Mouse (Mus musculus): ENCODE measurements around the gene Zwilch. TPM values are rescaled to one million over a fixed set of nuclear protein-coding genes. Genes with fewer than 3 reads are reported as not detected.
"Not testable (repeated sequence)": the region's sequence is repeated elsewhere in the genome, so short reads cannot be mapped to it uniquely, and the experiment has no call there.

The Zwilch gene
- polyA plus RNA-seq, 1 experiment from 2014 or later, result 24.3 TPM

DNA sequence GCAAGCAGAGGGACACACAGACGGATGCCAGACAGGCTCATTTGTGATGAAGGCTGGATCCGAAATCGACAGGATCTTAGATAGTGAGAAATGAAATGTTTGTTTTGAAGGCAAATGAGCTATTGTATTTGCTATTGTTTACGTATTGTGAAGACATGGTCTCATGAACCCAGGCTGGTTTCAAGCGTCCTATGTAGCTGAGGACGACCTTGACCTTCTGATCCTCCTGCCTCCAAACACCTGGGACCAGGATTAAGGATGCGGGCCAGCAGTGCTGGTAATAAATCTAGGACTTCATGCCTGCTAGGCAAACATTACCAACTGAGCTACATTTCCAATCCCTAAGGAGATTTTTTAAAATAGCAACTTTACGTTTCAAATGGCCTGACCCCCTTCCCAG lies 24.6 kb upstream of the Zwilch start:
- 0 out of 2 replicates have a peak, but pooled peaks cover 4% of the 10 kb centered on the region for H3K4me1 ChIP-seq (ENCODE audit: control insufficient read depth, insufficient read depth, low read length)
- H3K27ac ChIP-seq (ENCODE audit: low read depth, low read length), result no peak overlapping the region
- WGBS (ENCODE audit: insufficient replicate concordance), result 87% methylated on average over 8 of the region's 8 CpGs
- H3K36me3 ChIP-seq (ENCODE audit: control insufficient read depth, insufficient read depth, low read length), result peaks cover 4% of the 10 kb centered on the region; the same call in 1 of the 2 replicates
- H3K4me2 ChIP-seq, result no peak overlapping the region
- no peak overlapping the region for H3K9ac ChIP-seq (ENCODE audit: low read depth, low read length)
- H3K9me3 ChIP-seq (replicated peaks; ENCODE audit: control insufficient read depth, low read length), result no peaks in the 10 kb centered on the region
- ATAC-seq (replicated peaks; ENCODE audit: insufficient number of reproducible peaks, low FRiP score, low TSS enrichment), result no peak
- no peaks in the 10 kb centered on the region for H3K27me3 ChIP-seq (ENCODE audit: control insufficient read depth, insufficient read depth, low read length)
- H3K4me3 ChIP-seq (ENCODE audit: low read depth, low read length), result no peak overlapping the region

DNA sequence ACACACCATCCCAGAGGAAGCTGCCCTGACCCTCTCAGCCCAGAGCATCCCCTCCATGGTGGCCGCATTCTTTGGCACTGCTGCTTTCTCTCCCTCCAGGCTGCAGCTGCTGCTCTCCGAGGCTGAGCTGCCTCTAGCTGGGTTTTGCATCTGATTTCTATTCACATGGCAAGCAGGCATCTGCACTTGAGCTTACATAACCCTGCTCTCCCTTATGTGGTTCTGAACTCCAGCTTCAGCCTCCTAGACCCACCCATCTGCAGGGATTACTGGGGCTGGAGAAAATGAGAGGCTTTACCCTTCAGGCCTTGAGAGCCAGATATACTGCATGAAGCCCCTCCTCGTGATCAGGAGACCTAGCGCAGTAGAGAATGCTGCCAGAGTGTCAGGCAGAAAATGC lies 22.6 kb upstream of the Zwilch start:
- H3K9ac ChIP-seq (ENCODE audit: low read depth, low read length), result no peak overlapping the region
- H3K27ac ChIP-seq (ENCODE audit: low read depth, low read length), result peak overlapping the region; percentile 22; the same call in 1 of the 2 replicates
- no peak overlapping the region for H3K4me2 ChIP-seq
- H3K9me3 ChIP-seq (replicated peaks; ENCODE audit: control insufficient read depth, low read length), result no peaks in the 10 kb centered on the region
- 62% methylated on average over 4 of the region's 4 CpGs for WGBS (ENCODE audit: insufficient replicate concordance)
- H3K4me3 ChIP-seq (ENCODE audit: low read depth, low read length), result no peak overlapping the region
- no peaks in the 10 kb centered on the region for H3K27me3 ChIP-seq (ENCODE audit: control insufficient read depth, insufficient read depth, low read length)
- peaks cover 10% of the 10 kb centered on the region; the same call in 1 of the 2 replicates for H3K36me3 ChIP-seq (ENCODE audit: control insufficient read depth, insufficient read depth, low read length)
- ATAC-seq (replicated peaks; ENCODE audit: insufficient number of reproducible peaks, low FRiP score, low TSS enrichment), result no peak
- H3K4me1 ChIP-seq (ENCODE audit: control insufficient read depth, insufficient read depth, low read length), result 0 out of 2 replicates have a peak, but pooled peaks cover 4% of the 10 kb centered on the region

DNA sequence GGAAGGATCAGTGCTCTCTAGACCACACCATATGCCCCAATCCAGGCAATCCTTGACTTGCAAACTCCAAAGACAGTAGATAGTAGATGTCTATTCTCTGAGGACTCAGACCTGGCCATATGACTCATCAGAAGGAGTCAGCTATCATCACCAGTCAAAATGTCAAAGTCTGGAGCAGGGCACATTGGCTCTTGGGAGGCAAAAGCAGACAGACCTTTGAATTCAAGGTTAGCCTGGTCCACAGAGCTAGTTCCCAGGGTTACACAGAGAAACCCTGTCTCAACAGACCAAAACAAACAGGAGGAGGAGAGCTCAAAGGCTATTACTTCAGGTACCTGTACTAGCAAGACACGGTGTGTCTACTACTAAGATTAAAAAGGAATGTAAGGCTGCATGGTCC lies 21.0 kb upstream of the Zwilch start:
- H3K4me1 ChIP-seq (ENCODE audit: control insufficient read depth, insufficient read depth, low read length), result 0 out of 2 replicates have a peak, but pooled peaks cover 4% of the 10 kb centered on the region
- H3K27me3 ChIP-seq (ENCODE audit: control insufficient read depth, insufficient read depth, low read length), result no peaks in the 10 kb centered on the region
- no peak overlapping the region for H3K27ac ChIP-seq (ENCODE audit: low read depth, low read length)
- H3K9ac ChIP-seq (ENCODE audit: low read depth, low read length), result no peak overlapping the region
- no peak overlapping the region for H3K4me2 ChIP-seq
- ATAC-seq (replicated peaks; ENCODE audit: insufficient number of reproducible peaks, low FRiP score, low TSS enrichment), result no peak
- peaks cover 19% of the 10 kb centered on the region for H3K36me3 ChIP-seq (ENCODE audit: control insufficient read depth, insufficient read depth, low read length)
- H3K4me3 ChIP-seq (ENCODE audit: low read depth, low read length), result no peak overlapping the region
- WGBS (ENCODE audit: insufficient replicate concordance), result 90% methylated on average over 1 of the region's 1 CpGs
- no peaks in the 10 kb centered on the region for H3K9me3 ChIP-seq (replicated peaks; ENCODE audit: control insufficient read depth, low read length)

DNA sequence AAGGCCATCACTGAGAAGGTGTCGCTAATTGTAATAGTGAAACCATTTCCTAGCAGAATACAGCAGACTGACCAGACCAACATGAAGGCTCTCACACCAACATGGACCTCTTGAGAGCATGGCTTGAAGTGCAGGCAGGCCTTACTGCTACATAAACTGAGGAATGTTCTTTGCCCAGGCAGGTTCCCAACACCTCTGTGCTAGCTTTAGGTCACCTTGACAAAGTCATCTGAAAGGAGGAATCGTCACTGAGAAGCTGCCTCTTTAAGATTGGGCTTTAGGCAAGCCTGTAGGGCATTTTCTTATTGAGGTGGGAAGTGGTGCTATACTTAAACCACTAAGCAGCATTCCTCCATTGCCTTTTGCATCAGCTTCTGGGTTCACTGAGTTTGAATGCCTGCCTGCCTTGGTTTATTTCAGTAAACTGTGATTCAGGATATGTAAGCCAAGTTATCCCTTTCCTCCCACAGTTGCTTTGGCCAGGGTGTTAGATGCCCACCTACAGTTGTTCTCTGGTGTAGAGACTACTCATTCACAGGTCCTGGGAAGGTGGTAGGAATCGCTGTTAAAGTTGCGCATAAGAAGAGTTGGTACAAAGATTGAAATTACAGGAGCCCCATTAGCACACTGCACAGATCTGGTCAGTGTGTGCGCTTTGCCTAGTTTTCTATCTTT lies 11.4 kb upstream of the Zwilch start:
- Histone ChIP-seq H3K4me1 (ENCODE audit: control insufficient read depth, insufficient read depth, low read length) (peaks cover 7% of the 10 kb centered on the region), H3K9me3 (replicated peaks; ENCODE audit: control insufficient read depth, low read length) (no peaks in the 10 kb centered on the region)
- ATAC-seq (replicated peaks; ENCODE audit: insufficient number of reproducible peaks, low FRiP score, low TSS enrichment), result no peak

DNA sequence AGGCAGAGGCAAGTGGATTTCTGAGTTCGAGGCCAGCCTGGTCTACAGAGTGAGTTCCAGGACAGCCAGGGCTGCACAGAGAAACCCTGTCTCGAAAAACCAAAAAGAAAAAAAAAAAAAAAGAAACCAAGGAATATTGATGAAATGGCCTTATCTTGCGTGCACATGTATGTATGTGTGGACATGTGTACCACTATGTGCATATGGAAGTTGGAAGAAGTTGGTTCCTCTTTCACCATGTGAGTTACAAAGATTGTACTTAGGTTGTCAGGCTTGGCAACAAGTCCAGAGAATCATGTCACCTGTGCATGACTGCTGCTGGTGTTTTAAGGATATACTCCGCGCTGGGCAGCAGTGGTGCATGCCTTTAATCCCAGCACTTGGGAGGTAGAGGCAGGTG lies 10.4 kb upstream of the Zwilch start:
- H3K4me1 ChIP-seq (ENCODE audit: control insufficient read depth, insufficient read depth, low read length); H3K4me2 ChIP-seq; ATAC-seq (replicated peaks; ENCODE audit: insufficient number of reproducible peaks, low FRiP score, low TSS enrichment); H3K27me3 ChIP-seq (ENCODE audit: control insufficient read depth, insufficient read depth, low read length); H3K27ac ChIP-seq (ENCODE audit: low read depth, low read length); H3K9ac ChIP-seq (ENCODE audit: low read depth, low read length); H3K9me3 ChIP-seq (replicated peaks; ENCODE audit: control insufficient read depth, low read length); H3K4me3 ChIP-seq (ENCODE audit: low read depth, low read length): not testable (repeated sequence)
- WGBS (ENCODE audit: insufficient replicate concordance), result 88% methylated on average over 5 of the region's 5 CpGs
- H3K36me3 ChIP-seq (ENCODE audit: control insufficient read depth, insufficient read depth, low read length), result peaks cover 18% of the 10 kb centered on the region

More for the DNA sequence above, 11.4 kb upstream of the Zwilch start:
- Histone ChIP-seq H3K4me3 (ENCODE audit: low read depth, low read length) (no peak overlapping the region), H3K36me3 (ENCODE audit: control insufficient read depth, insufficient read depth, low read length) (peaks cover 22% of the 10 kb centered on the region), H3K27me3 (ENCODE audit: control insufficient read depth, insufficient read depth, low read length) (no peaks in the 10 kb centered on the region), H3K27ac (ENCODE audit: low read depth, low read length) (no peak overlapping the region), H3K9ac (ENCODE audit: low read depth, low read length) (no peak overlapping the region), H3K4me2 (no peak overlapping the region)
- WGBS (ENCODE audit: insufficient replicate concordance), result 87% methylated on average over 5 of the region's 5 CpGs

DNA sequence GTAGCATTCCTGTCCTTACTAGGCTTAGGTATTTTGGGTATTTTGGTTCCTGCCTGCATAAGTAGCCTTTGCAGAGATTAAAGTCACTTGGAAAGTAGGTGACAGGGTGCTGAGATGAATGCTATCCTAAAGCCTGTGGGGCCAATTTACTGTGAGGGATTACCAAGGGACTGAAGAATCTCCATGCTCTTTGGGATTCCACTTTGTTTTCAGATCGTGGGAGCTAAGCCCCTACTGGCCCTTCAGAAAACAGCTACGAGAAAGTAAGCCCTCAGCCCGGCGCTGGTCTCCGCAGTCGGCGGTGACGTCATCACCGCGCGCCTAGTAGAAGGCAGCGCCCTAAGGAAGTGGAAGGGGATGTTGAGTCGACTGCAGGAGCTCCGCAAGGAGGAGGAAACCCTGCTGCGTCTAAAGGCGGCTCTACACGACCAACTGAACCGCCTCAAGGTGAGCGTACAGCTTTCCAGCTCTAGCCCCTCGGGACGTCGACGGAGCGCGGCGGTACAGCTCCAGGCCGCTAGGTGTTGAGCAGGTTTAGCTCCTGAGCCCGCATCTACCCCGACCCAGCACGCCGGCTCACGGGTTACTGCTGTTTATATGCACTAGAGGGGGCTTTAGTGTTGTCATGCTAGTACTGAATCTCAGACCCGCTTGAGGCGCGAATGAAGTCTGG lies 6.2 kb upstream of the Zwilch start, which contains the start of gene Snapc5:
Snapc5 (plus strand) TSS at position 301 of the 673 bp plus-strand sequence.
- H3K27me3 ChIP-seq (ENCODE audit: control insufficient read depth, insufficient read depth, low read length), result no peaks in the 10 kb centered on the region
- peak within 1 kb of the TSS; percentile 80 for H3K9ac ChIP-seq (ENCODE audit: low read depth, low read length)
- peaks cover 35% of the 10 kb centered on the region for H3K36me3 ChIP-seq (ENCODE audit: control insufficient read depth, insufficient read depth, low read length)
- H3K27ac ChIP-seq (ENCODE audit: low read depth, low read length), result peak within 1 kb of the TSS; percentile 81
- H3K4me2 ChIP-seq, result peak within 1 kb of the TSS; percentile 73
- peak; percentile 85 for ATAC-seq (replicated peaks; ENCODE audit: insufficient number of reproducible peaks, low FRiP score, low TSS enrichment)
- whole genome bisulfite sequencing (ENCODE audit: insufficient replicate concordance), result under 1% methylated on average over 35 of the region's 35 CpGs
- H3K4me3 ChIP-seq (ENCODE audit: low read depth, low read length), result peak within 1 kb of the TSS; percentile 79
- no peaks in the 10 kb centered on the region for H3K9me3 ChIP-seq (replicated peaks; ENCODE audit: control insufficient read depth, low read length)
- peaks cover 13% of the 10 kb centered on the region for H3K4me1 ChIP-seq (ENCODE audit: control insufficient read depth, insufficient read depth, low read length)

DNA sequence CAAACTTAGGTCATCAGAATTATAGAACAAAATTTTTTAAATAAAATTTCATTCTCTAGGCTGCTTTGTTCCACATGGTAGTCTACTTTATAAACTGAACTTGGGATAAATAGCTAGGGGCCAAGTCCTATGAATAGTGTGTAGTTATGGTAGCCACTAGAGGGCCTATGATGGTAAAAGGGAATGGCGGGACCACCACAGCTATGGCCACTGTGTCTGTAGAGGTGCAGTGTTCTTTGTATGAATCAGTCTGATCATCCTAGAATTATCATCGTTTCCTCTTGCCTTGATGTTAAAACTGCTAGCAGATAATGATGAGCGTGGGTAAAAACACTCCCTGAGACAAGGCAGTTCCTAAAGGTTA lies 5.7 kb upstream of the Zwilch start:
- H3K9ac ChIP-seq (ENCODE audit: low read depth, low read length), result peak overlapping the region; percentile 80; the same call in 1 of the 2 replicates
- 41% methylated on average over 3 of the region's 3 CpGs for WGBS (ENCODE audit: insufficient replicate concordance)
- no peaks in the 10 kb centered on the region for H3K27me3 ChIP-seq (ENCODE audit: control insufficient read depth, insufficient read depth, low read length)
- H3K9me3 ChIP-seq (replicated peaks; ENCODE audit: control insufficient read depth, low read length), result no peaks in the 10 kb centered on the region
- 0 out of 2 replicates have a peak, but pooled peaks have one; percentile 29 for ATAC-seq (replicated peaks; ENCODE audit: insufficient number of reproducible peaks, low FRiP score, low TSS enrichment)
- H3K36me3 ChIP-seq (ENCODE audit: control insufficient read depth, insufficient read depth, low read length), result peaks cover 35% of the 10 kb centered on the region
- H3K4me3 ChIP-seq (ENCODE audit: low read depth, low read length), result peak overlapping the region; percentile 79
- H3K27ac ChIP-seq (ENCODE audit: low read depth, low read length), result peak overlapping the region; percentile 81
- H3K4me2 ChIP-seq, result peak overlapping the region; percentile 73
- H3K4me1 ChIP-seq (ENCODE audit: control insufficient read depth, insufficient read depth, low read length), result peaks cover 13% of the 10 kb centered on the region

DNA sequence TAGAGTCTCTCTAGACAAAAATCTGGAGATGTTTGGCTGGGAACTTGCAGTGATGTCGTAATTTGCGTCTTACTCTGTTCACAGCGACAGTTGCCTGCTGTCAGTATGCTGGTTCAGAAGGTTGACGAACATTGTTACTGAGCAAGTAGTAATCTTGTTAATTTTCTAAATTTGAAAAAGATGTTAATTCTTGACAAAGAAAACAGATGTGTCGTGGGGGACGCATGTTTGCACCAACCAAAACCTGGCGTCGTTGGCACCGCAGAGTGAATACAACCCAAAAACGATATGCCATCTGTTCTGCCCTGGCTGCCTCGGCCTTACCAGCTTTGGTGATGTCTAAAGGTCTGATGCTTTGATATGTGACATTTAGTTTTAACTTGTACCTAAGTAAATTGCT lies 2.5 kb upstream of the Zwilch start:
- H3K9me3 ChIP-seq (replicated peaks; ENCODE audit: control insufficient read depth, low read length), result no peaks in the 10 kb centered on the region
- H3K27me3 ChIP-seq (ENCODE audit: control insufficient read depth, insufficient read depth, low read length), result no peaks in the 10 kb centered on the region
- no peak overlapping the region for H3K9ac ChIP-seq (ENCODE audit: low read depth, low read length)
- H3K27ac ChIP-seq (ENCODE audit: low read depth, low read length), result no peak overlapping the region
- H3K4me3 ChIP-seq (ENCODE audit: low read depth, low read length), result no peak overlapping the region
- H3K4me1 ChIP-seq (ENCODE audit: control insufficient read depth, insufficient read depth, low read length), result peaks cover 13% of the 10 kb centered on the region
- H3K4me2 ChIP-seq, result peak overlapping the region; percentile 81; the same call in 1 of the 2 replicates
- H3K36me3 ChIP-seq (ENCODE audit: control insufficient read depth, insufficient read depth, low read length), result peaks cover 30% of the 10 kb centered on the region
- ATAC-seq (replicated peaks; ENCODE audit: insufficient number of reproducible peaks, low FRiP score, low TSS enrichment), result no peak
- WGBS (ENCODE audit: insufficient replicate concordance), result 85% methylated on average over 11 of the region's 11 CpGs
